Comparison of ENCODE assay signal across 13 mouse cellular contexts in the genomic region with DNA sequence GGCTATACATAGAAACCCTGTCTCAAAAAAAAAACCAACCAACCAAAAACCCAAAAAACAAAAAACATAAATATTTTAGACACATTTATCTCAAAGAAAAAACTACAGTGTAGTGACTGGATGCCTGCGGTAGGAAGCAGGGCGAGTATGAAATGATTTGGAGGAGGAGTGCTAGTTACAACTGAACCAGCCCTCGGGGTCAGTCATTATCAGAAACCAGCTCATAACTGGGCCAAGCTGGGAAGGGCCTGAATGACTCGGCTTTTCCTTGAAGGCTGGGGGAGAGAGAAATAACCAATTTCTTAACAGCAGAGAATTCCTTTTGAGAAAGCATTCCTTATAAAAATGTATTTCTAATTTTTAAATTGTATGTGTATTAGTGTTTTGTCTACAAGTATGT. TPM values are rescaled to one million over a fixed set of nuclear protein-coding genes. Genes with fewer than 3 reads are reported as not detected.
DNase-seq lines count a peak whose midpoint lies in the region; ATAC-seq and TF ChIP-seq lines count a peak whose summit lies in the region.
"Had no signal": no experiment of that assay in that cellular context is flagged by ENCODE, and none has a peak within 500 bp of the region (broad histone marks: within the 10 kb centered on the region; RNA-seq: fewer than 3 reads in every experiment).

No protein-coding gene starts in this region.

- 82% methylated on average over 4 of the region's 4 CpGs for WGBS in kidney, postnatal 0 days
- 35% methylated on average over 4 of the region's 4 CpGs for WGBS in liver, embryonic 16.5 days (ENCODE audit: insufficient replicate concordance)
- 98% methylated on average over 4 of the region's 4 CpGs for WGBS in forebrain, embryonic 15.5 days
- 93% methylated on average over 4 of the region's 4 CpGs for WGBS in midbrain, embryonic 10.5 days

- peaks cover 41% of the 10 kb centered on the region for H3K4me1 ChIP-seq in kidney, postnatal 0 days (replicated peaks; ENCODE audit: insufficient read depth, low read length)
- peaks cover 43% of the 10 kb centered on the region for H3K4me1 ChIP-seq in brown adipose tissue, adult 24 weeks (ENCODE audit: control insufficient read depth, insufficient read depth, insufficient read length, low read length)
- H3K4me1 ChIP-seq in liver, embryonic 16.5 days (ENCODE audit: control insufficient read depth, low read depth, low read length), result peaks cover 60% of the 10 kb centered on the region
- H3K4me1 ChIP-seq in forebrain, embryonic 15.5 days, result peaks cover 39% of the 10 kb centered on the region
- peaks cover 40% of the 10 kb centered on the region for H3K4me1 ChIP-seq in midbrain, embryonic 10.5 days

- DNase-seq in kidney, postnatal 0 days (ENCODE audit: low spot score), result no peak
- DNase-seq in kidney, postnatal 25 days, result no peak
- DNase-seq in midbrain, embryonic 10.5 days (ENCODE audit: low spot score), result no peak
- DNase-seq: cerebellum, adult 8-10 months; gastrocnemius, postnatal 25 days; kidney, postnatal 14 days; right cerebral cortex, postnatal 25 days had no signal

- no peak overlapping the region for H3K4me3 ChIP-seq in kidney, postnatal 0 days (replicated peaks; ENCODE audit: low read depth, low read length)
- no peak overlapping the region for H3K4me3 ChIP-seq in brown adipose tissue, adult 24 weeks (ENCODE audit: insufficient read depth, low read depth, low read length)
- H3K4me3 ChIP-seq in liver, embryonic 16.5 days (ENCODE audit: low read depth, low read length), result peak overlapping the region; percentile 20; the same call in 1 of the 2 replicates
- no peak overlapping the region for H3K4me3 ChIP-seq in forebrain, embryonic 15.5 days
- H3K4me3 ChIP-seq in midbrain, embryonic 10.5 days, result no peak overlapping the region
- H3K4me3 ChIP-seq: forebrain, embryonic 13.5 days had no signal

- no peak overlapping the region for H3K9ac ChIP-seq in kidney, postnatal 0 days (ENCODE audit: low read depth, low read length)
- H3K9ac ChIP-seq in liver, embryonic 16.5 days (ENCODE audit: low read depth, low read length), result peak overlapping the region; percentile 25
- no peak overlapping the region for H3K9ac ChIP-seq in forebrain, embryonic 15.5 days (replicated peaks)
- H3K9ac ChIP-seq: forebrain, embryonic 13.5 days had no signal

- TF ChIP-seq CTCF in kidney, postnatal 0 days (IDR thresholded peaks at IDR 0.05; ENCODE audit: low read depth), result no peak

- no peaks in the 10 kb centered on the region for H3K27me3 ChIP-seq in kidney, postnatal 0 days (ENCODE audit: insufficient read depth, low read length)
- no peaks in the 10 kb centered on the region for H3K27me3 ChIP-seq in liver, embryonic 16.5 days (ENCODE audit: control insufficient read depth, insufficient read depth, low read depth, low read length)
- no peaks in the 10 kb centered on the region for H3K27me3 ChIP-seq in forebrain, embryonic 15.5 days
- H3K27me3 ChIP-seq in midbrain, embryonic 10.5 days (ENCODE audit: low read depth, poor library complexity, severe bottlenecking), result no peaks in the 10 kb centered on the region
- H3K27me3 ChIP-seq: forebrain, embryonic 13.5 days had no signal

- H3K36me3 ChIP-seq in kidney, postnatal 0 days (ENCODE audit: insufficient read depth, low read length), result peaks cover 42% of the 10 kb centered on the region
- H3K36me3 ChIP-seq in liver, embryonic 16.5 days (ENCODE audit: control insufficient read depth, insufficient read depth), result peaks cover 37% of the 10 kb centered on the region
- H3K36me3 ChIP-seq in forebrain, embryonic 15.5 days, result peaks cover 34% of the 10 kb centered on the region
- H3K36me3 ChIP-seq in midbrain, embryonic 10.5 days, result peaks cover 47% of the 10 kb centered on the region

- no peak overlapping the region for H3K4me2 ChIP-seq in kidney, postnatal 0 days (ENCODE audit: low read length)
- peak overlapping the region; percentile 30; the same call in 1 of the 2 replicates for H3K4me2 ChIP-seq in liver, embryonic 16.5 days (ENCODE audit: low read depth, low read length)
- H3K4me2 ChIP-seq in forebrain, embryonic 15.5 days (replicated peaks), result no peak overlapping the region
- H3K4me2 ChIP-seq: forebrain, embryonic 13.5 days had no signal

- H3K27ac ChIP-seq in kidney, postnatal 0 days, result 0 out of 2 replicates have a peak overlapping the region, but pooled peaks have one; percentile 20
- peak overlapping the region; percentile 90 for H3K27ac ChIP-seq in brown adipose tissue, adult 24 weeks (replicated peaks; ENCODE audit: low read depth, low read length)
- H3K27ac ChIP-seq in liver, embryonic 16.5 days (ENCODE audit: low read length), result peak overlapping the region; percentile 85
- H3K27ac ChIP-seq in forebrain, embryonic 15.5 days (replicated peaks), result no peak overlapping the region
- H3K27ac ChIP-seq in midbrain, embryonic 10.5 days (replicated peaks), result no peak overlapping the region
- H3K27ac ChIP-seq: forebrain, embryonic 13.5 days had no signal

- ATAC-seq in kidney, postnatal 0 days (replicated peaks; ENCODE audit: low FRiP score, low read depth), result no peak
- ATAC-seq in erythroid progenitor cell, adult 5-6 weeks (replicated peaks; ENCODE audit: low FRiP score, poor library complexity, severe bottlenecking), result peak; percentile 61
- peak; percentile 54 for ATAC-seq in liver, embryonic 16.5 days (ENCODE audit: low read depth)
- no peak for ATAC-seq in forebrain, embryonic 15.5 days (replicated peaks)
- ATAC-seq: forebrain, embryonic 13.5 days; hindbrain, embryonic 16.5 days had no signal

- no peaks in the 10 kb centered on the region for H3K9me3 ChIP-seq in kidney, postnatal 0 days (replicated peaks; ENCODE audit: low read length)
- H3K9me3 ChIP-seq in liver, embryonic 16.5 days (replicated peaks; ENCODE audit: control insufficient read depth, low read length), result peaks cover 8% of the 10 kb centered on the region
- no peaks in the 10 kb centered on the region for H3K9me3 ChIP-seq in forebrain, embryonic 15.5 days
- peaks cover 14% of the 10 kb centered on the region for H3K9me3 ChIP-seq in midbrain, embryonic 10.5 days (replicated peaks)

RNA-seq across cellular contexts. Expression of a gene that starts 11.5 kb away (rescaled TPM):
- 577 and 637 TPM in 2 replicates for polyA plus RNA-seq in kidney, postnatal 0 days (2015; fragmentation: Nextera tagmentation; extraction: Ambion mirVana)
- 270 and 325 TPM in 2 replicates for polyA plus RNA-seq in brown adipose tissue, adult 24 weeks (2012; ENCODE audit: insufficient read depth, insufficient read length, missing spikeins)
- total RNA-seq in erythroid progenitor cell, adult 5-6 weeks (2015; ENCODE audit: low replicate concordance), result 53.7 and 60.2 TPM in 2 replicates
- total RNA-seq in erythroid progenitor cell, adult 5-6 weeks (2017; ENCODE audit: low replicate concordance), result 68.7 and 75.5 TPM in 2 replicates
- polyA plus RNA-seq in liver, embryonic 16.5 days (2015; fragmentation: Nextera tagmentation; extraction: Ambion mirVana), result 122 and 145 TPM in 2 replicates
- polyA plus RNA-seq in forebrain, embryonic 15.5 days (2015; fragmentation: Nextera tagmentation; extraction: Ambion mirVana), result 118 and 121 TPM in 2 replicates
- 263 and 275 TPM in 2 replicates for polyA plus RNA-seq in midbrain, embryonic 10.5 days (2016; fragmentation: Nextera tagmentation; extraction: Ambion mirVana)

Comparison
In these comparisons a context has a peak if more than half of its experiments do, and no peak if none do; other contexts are left out.
1. ATAC-seq: peak in erythroid progenitor cell, adult 5-6 weeks (single experiment) and liver, embryonic 16.5 days (single experiment); none in kidney, postnatal 0 days (single experiment) and forebrain, embryonic 15.5 days (single experiment).
2. H3K27ac ChIP-seq: peak in kidney, postnatal 0 days (single experiment), brown adipose tissue, adult 24 weeks (single experiment) and liver, embryonic 16.5 days (single experiment); none in forebrain, embryonic 15.5 days (single experiment) and midbrain, embryonic 10.5 days (single experiment).